Mouse (Mus musculus) intestine, embryonic 14.5 days (tissue): Measurements from ENCODE around the gene Nhlrc2. TPM values are rescaled to one million over a fixed set of nuclear protein-coding genes. Genes with fewer than 3 reads are reported as not detected.

ENCODE experiments used
- ATAC-seq: fragments of 200-750 bp; cut with Nextera tagmentation; replicated peaks from 2 replicates; pipeline ENCODE4 v1.8.0; 2017; ENCODE audit warnings: low read depth, moderate number of reproducible peaks, moderate TSS enrichment, moderate library complexity; ENCODE audit not compliant: low FRiP score, low TSS enrichment
- DNase-seq: peaks from one replicate; pipeline ENCODE4 v3.0.0-alpha.2; 2018; ENCODE audit warnings: low spot score
- H3K27ac ChIP-seq: fragments of 300-500 bp; sonication (generic); 2 replicates; pipeline ENCODE4 v1.5.1; 2014; ENCODE audit warnings: low read depth, mild to moderate bottlenecking, control low read depth
- H3K27me3 ChIP-seq: fragments of 300-500 bp; sonication (generic); replicated peaks from 2 replicates; pipeline ENCODE4 v1.6.1; 2014; ENCODE audit warnings: low read length, control low read depth; ENCODE audit not compliant: control insufficient read depth, insufficient read depth
- H3K36me3 ChIP-seq: fragments of 300-500 bp; sonication (generic); 2 replicates; pipeline ENCODE4 v1.6.1; 2014; ENCODE audit warnings: low read length, control low read depth; ENCODE audit not compliant: control insufficient read depth, insufficient read depth
- H3K4me1 ChIP-seq: fragments of 300-500 bp; sonication (generic); replicated peaks from 2 replicates; pipeline ENCODE4 v1.6.1; 2014; ENCODE audit warnings: low read length, control low read depth, mixed read lengths; ENCODE audit not compliant: control insufficient read depth, insufficient read depth
- H3K4me2 ChIP-seq: fragments of 300-500 bp; sonication (generic); 2 replicates; pipeline ENCODE4 v1.6.1; 2014; ENCODE audit warnings: low read length
- H3K4me3 ChIP-seq: fragments of 300-500 bp; sonication (generic); 2 replicates; pipeline ENCODE4 v1.5.1; 2014; ENCODE audit warnings: low read depth, low read length, control low read depth, mixed read lengths
- H3K9ac ChIP-seq: fragments of 300-500 bp; sonication (generic); 2 replicates; pipeline ENCODE4 v1.6.1; 2014; ENCODE audit warnings: mild to moderate bottlenecking, low read length
- H3K9me3 ChIP-seq: fragments of 300-500 bp; sonication (generic); 2 replicates; pipeline ENCODE4 v1.6.1; 2016; ENCODE audit warnings: low read length, control low read depth; ENCODE audit not compliant: control insufficient read depth
- WGBS: fragments of 180-500 bp; shearing (Covaris S2); extraction: QIAGEN DNeasy Blood & Tissue Kit; methylation state at CpG from one replicate; pipeline ENCODE4 v1.1.7; 2014; 5-methylcytosine and 5-hydroxymethylcytosine counted together
- polyA plus RNA-seq: library from polyadenylated mRNA; unstranded; fragments of >200 nt; fragmentation: Nextera tagmentation; extraction: Ambion mirVana; gene quantifications from 2 replicates; pipeline ENCODE4 v1.2.1, GENCODE M21; 2014

Gene Nhlrc2
- polyA plus RNA-seq, 1 experiment from 2014 or later: 18.0 TPM

GRCm38 (mm10) chr19:56570781-56571180 is 22.7 kb downstream of the Nhlrc2 start:
- H3K27ac ChIP-seq: no peak overlapping the region
- no peak for ATAC-seq
- WGBS: 64% methylated on average over 8 of the region's 8 CpGs
- H3K4me2 ChIP-seq: no peak overlapping the region
- H3K36me3 ChIP-seq: peaks cover 27% of the 10 kb centered on the region
- H3K4me1 ChIP-seq: no peaks in the 10 kb centered on the region
- H3K9me3 ChIP-seq: no peaks in the 10 kb centered on the region
- no peaks in the 10 kb centered on the region for H3K27me3 ChIP-seq
- H3K9ac ChIP-seq: no peak overlapping the region
- DNase-seq: no peak
- no peak overlapping the region for H3K4me3 ChIP-seq

- no peak for ATAC-seq
- WGBS: 76% methylated on average over 2 of the region's 2 CpGs
- DNase-seq: no peak
- Histone ChIP-seq H3K27me3 (no peaks in the 10 kb centered on the region), H3K4me1 (no peaks in the 10 kb centered on the region), H3K4me3 (no peak overlapping the region), H3K36me3 (peaks cover 27% of the 10 kb centered on the region), H3K9ac (no peak overlapping the region), H3K27ac (no peak overlapping the region), H3K4me2 (no peak overlapping the region), H3K9me3 (no peaks in the 10 kb centered on the region)
These were observed 23.2 kb downstream of the Nhlrc2 start for GRCm38 (mm10) chr19:56571234-56571633.

GRCm38 (mm10) chr19:56571913-56572312 is 23.9 kb downstream of the Nhlrc2 start:
- Histone ChIP-seq H3K36me3 (peaks cover 31% of the 10 kb centered on the region), H3K9ac (no peak overlapping the region), H3K27me3 (no peaks in the 10 kb centered on the region), H3K4me1 (no peaks in the 10 kb centered on the region), H3K4me2 (no peak overlapping the region), H3K27ac (no peak overlapping the region), H3K4me3 (no peak overlapping the region), H3K9me3 (no peaks in the 10 kb centered on the region)
- no peak for ATAC-seq
- no peak for DNase-seq
- WGBS: 92% methylated on average over 5 of the region's 5 CpGs

GRCm38 (mm10) chr19:56573184-56573583 is 25.1 kb downstream of the Nhlrc2 start:
- Histone ChIP-seq H3K9me3 (no peaks in the 10 kb centered on the region), H3K4me1 (no peaks in the 10 kb centered on the region), H3K4me2 (no peak overlapping the region), H3K4me3 (no peak overlapping the region), H3K9ac (no peak overlapping the region), H3K27me3 (no peaks in the 10 kb centered on the region), H3K36me3 (peaks cover 39% of the 10 kb centered on the region), H3K27ac (no peak overlapping the region)
- no peak for ATAC-seq
- no peak for DNase-seq
- WGBS: 95% methylated on average over 6 of the region's 6 CpGs

GRCm38 (mm10) chr19:56577801-56578200 is 29.7 kb downstream of the Nhlrc2 start:
- Histone ChIP-seq H3K27ac (no peak overlapping the region), H3K9me3 (no peaks in the 10 kb centered on the region), H3K4me3 (no peak overlapping the region), H3K4me1 (no peaks in the 10 kb centered on the region), H3K36me3 (peaks cover 50% of the 10 kb centered on the region), H3K9ac (no peak overlapping the region), H3K4me2 (no peak overlapping the region), H3K27me3 (no peaks in the 10 kb centered on the region)
- DNase-seq: no peak
- 100% methylated on average over 1 of the region's 1 CpGs for WGBS
- ATAC-seq: no peak

- DNase-seq (no peak), ATAC-seq (no peak)
- H3K9me3 ChIP-seq: no peaks in the 10 kb centered on the region
- no peak overlapping the region for H3K4me2 ChIP-seq
- no peak overlapping the region for H3K9ac ChIP-seq
- 82% methylated on average over 5 of the region's 5 CpGs for WGBS
- no peak overlapping the region for H3K27ac ChIP-seq
- H3K36me3 ChIP-seq: peaks cover 62% of the 10 kb centered on the region
- H3K4me1 ChIP-seq: no peaks in the 10 kb centered on the region
- H3K4me3 ChIP-seq: no peak overlapping the region
- no peaks in the 10 kb centered on the region for H3K27me3 ChIP-seq
These were observed 33.9 kb downstream of the Nhlrc2 start for GRCm38 (mm10) chr19:56581981-56582380.

- DNase-seq (no peak), ATAC-seq (no peak)
- WGBS: 26% methylated on average over 5 of the region's 5 CpGs
- Histone ChIP-seq H3K27me3 (no peaks in the 10 kb centered on the region), H3K4me2 (no peak overlapping the region), H3K27ac (no peak overlapping the region), H3K9me3 (no peaks in the 10 kb centered on the region), H3K36me3 (peaks cover 67% of the 10 kb centered on the region), H3K4me1 (no peaks in the 10 kb centered on the region), H3K9ac (no peak overlapping the region), H3K4me3 (no peak overlapping the region)
These were observed 35.7 kb downstream of the Nhlrc2 start for GRCm38 (mm10) chr19:56583785-56584184.

- no peak overlapping the region for H3K4me3 ChIP-seq
- H3K9ac ChIP-seq: no peak overlapping the region
- peaks cover 69% of the 10 kb centered on the region for H3K36me3 ChIP-seq
- WGBS: 87% methylated on average over 3 of the region's 3 CpGs
- H3K9me3 ChIP-seq: no peaks in the 10 kb centered on the region
- no peaks in the 10 kb centered on the region for H3K4me1 ChIP-seq
- no peak for DNase-seq
- H3K4me2 ChIP-seq: no peak overlapping the region
- no peaks in the 10 kb centered on the region for H3K27me3 ChIP-seq
- ATAC-seq: no peak
- H3K27ac ChIP-seq: no peak overlapping the region
These were observed 36.2 kb downstream of the Nhlrc2 start for GRCm38 (mm10) chr19:56584288-56584687.

- Histone ChIP-seq H3K9me3 (no peaks in the 10 kb centered on the region), H3K27me3 (no peaks in the 10 kb centered on the region), H3K4me1 (no peaks in the 10 kb centered on the region), H3K27ac (no peak overlapping the region), H3K36me3 (peaks cover 65% of the 10 kb centered on the region), H3K4me2 (no peak overlapping the region), H3K4me3 (no peak overlapping the region), H3K9ac (no peak overlapping the region)
- WGBS: 84% methylated on average over 8 of the region's 8 CpGs
- DNase-seq (no peak), ATAC-seq (no peak)
These were observed 38.3 kb downstream of the Nhlrc2 start for GRCm38 (mm10) chr19:56586320-56586719.
